Mouse (Mus musculus): Measurements from ENCODE around the gene Armc2. TPM values are rescaled to one million over a fixed set of nuclear protein-coding genes. Genes with fewer than 3 reads are reported as not detected.
A peak's percentile ranks its signal among the peaks of the same experiment; 100 is the strongest.

The Armc2 gene
- total and polyA plus RNA-seq, 3 experiments = 0.34 to 0.99 (median 0.90) TPM

GRCm38 (mm10) chr10:41896425-41896824 lies 121.8 kb downstream of the Armc2 start:
- peak; percentile 21 for DNase-seq (ENCODE audit: extremely low read depth)
- TF ChIP-seq ZNF384 (IDR thresholded peaks at IDR 0.05; ENCODE audit: low read depth, low read length) (peak; percentile 9; the same call in 1 of the 2 replicates), ZMIZ1 (IDR thresholded peaks at IDR 0.05; ENCODE audit: low read depth, low read length) (no peak)
- H3K4me1 ChIP-seq (ENCODE audit: control insufficient read depth in 1 of 2, insufficient read depth in 2 of 2) = peaks cover 12 to 49% of the 10 kb centered on the region in 2 experiments; a peak in 3 of 4 replicates
- H3K9me3 ChIP-seq (replicated peaks; ENCODE audit: low read length) = peaks cover 11% of the 10 kb centered on the region
- H3K27me3 ChIP-seq (replicated peaks) = no peaks in the 10 kb centered on the region
- no peak overlapping the region for H3K9ac ChIP-seq (ENCODE audit: insufficient read depth, low read depth)
- H3K36me3 ChIP-seq (replicated peaks in 1 of 2; ENCODE audit: control insufficient read depth in 1 of 2, insufficient read depth in 1 of 2, low read length in 1 of 2) = peaks cover 12 to 49% of the 10 kb centered on the region in 2 experiments
- H3K27ac ChIP-seq (ENCODE audit: insufficient read depth, low read depth) = no peak overlapping the region
- in situ Hi-C loops (cut with MboI; ENCODE audit: low pct_ligation_motif_present, low pct_unique_long_range_greater_than_20kb, low sequenced_read_pairs) = no loop called here
- no peak overlapping the region for H3K4me2 ChIP-seq (ENCODE audit: insufficient read depth, low read depth, poor library complexity, severe bottlenecking)
- H3K4me3 ChIP-seq (replicated peaks in 1 of 3; ENCODE audit: low read depth in 2 of 3, low read length in 2 of 3, poor library complexity in 1 of 3) = no peak overlapping the region
- peaks cover 2% of the 10 kb centered on the region; the same call in 1 of the 2 replicates for H3K79me2 ChIP-seq (replicated peaks; ENCODE audit: control insufficient read depth, extremely low read depth, insufficient read depth, poor library complexity, severe bottlenecking)
- dilution Hi-C loops (cut with MboI; ENCODE audit: extremely low pct_ligation_motif_present, extremely low pct_unique_long_range_greater_than_20kb, low sequenced_read_pairs) = no loop called here

DNA sequence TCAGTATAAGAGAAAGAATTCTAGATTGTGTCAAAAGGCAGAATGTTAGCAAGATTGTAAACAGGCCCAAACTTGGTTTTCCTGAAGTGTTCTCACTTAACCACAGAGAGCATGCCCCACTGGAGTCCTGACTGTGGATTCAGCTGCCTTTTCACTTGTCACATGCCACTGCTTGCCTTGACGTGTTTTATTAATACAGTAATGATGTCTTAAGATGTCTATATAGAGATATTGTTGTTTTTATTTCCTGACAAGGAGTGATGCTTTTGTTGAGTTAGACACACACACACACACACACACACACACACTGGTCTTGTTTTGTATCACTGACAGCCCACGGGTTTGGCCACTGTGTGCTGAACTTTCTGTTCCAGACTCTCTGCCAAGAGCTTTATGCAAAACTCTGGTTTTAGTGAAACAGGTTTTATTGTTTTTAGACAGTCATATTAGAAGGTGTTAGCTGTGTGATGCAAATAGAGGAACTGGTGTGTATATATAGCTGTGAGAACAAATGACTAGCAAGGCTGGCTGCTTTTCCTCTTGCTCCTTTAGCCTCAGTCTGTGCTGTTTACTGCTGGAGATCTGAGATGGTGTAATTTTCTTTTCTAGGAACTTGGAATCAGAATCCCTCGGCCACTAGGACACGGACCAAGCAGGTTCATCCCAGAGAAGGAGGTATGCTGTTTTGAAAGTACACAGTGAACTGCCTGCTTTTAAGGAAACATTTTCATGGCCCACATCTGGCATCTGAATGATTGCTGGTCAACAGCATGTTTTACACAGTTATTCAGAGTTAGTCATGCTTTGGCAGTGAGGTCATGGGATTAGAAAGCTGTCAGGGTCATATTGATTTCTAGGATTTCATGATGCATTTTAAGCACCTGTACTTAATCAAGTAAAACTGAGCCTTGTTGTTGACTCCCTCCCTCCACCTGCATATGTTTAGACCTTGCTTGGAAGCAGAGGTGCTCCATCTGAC lies 124.5 kb downstream of the Armc2 start:
- Histone ChIP-seq H3K36me3 (replicated peaks in 1 of 2; ENCODE audit: control insufficient read depth in 1 of 2, insufficient read depth in 1 of 2, low read length in 1 of 2) (peaks cover 6 to 25% of the 10 kb centered on the region in 2 experiments), H3K4me3 (replicated peaks in 1 of 3; ENCODE audit: low read depth in 2 of 3, low read length in 2 of 3, poor library complexity in 1 of 3) (no peak overlapping the region), H3K79me2 (replicated peaks; ENCODE audit: control insufficient read depth, extremely low read depth, insufficient read depth, poor library complexity, severe bottlenecking) (peaks cover 4% of the 10 kb centered on the region; the same call in 1 of the 2 replicates), H3K4me1 (ENCODE audit: control insufficient read depth in 1 of 2, insufficient read depth in 2 of 2) (peaks cover 15 to 71% of the 10 kb centered on the region in 2 experiments; a peak in 3 of 4 replicates), H3K27me3 (replicated peaks) (no peaks in the 10 kb centered on the region), H3K4me2 (ENCODE audit: insufficient read depth, low read depth, poor library complexity, severe bottlenecking) (peak overlapping the region; percentile 37), H3K9ac (ENCODE audit: insufficient read depth, low read depth) (no peak overlapping the region), H3K27ac (ENCODE audit: insufficient read depth, low read depth) (peak overlapping the region; percentile 38; the same call in 1 of the 2 replicates), H3K9me3 (replicated peaks; ENCODE audit: low read length) (peaks cover 7% of the 10 kb centered on the region)
- TF ChIP-seq MAZ (IDR thresholded peaks at IDR 0.05; ENCODE audit: low read depth, low read length) (0 out of 2 replicates have a peak, but pooled peaks have one; percentile 25), USF2 (conservative IDR thresholded peaks at IDR 0.05; ENCODE audit: low read depth, low read length) (no peak), MYC (IDR thresholded peaks at IDR 0.05; ENCODE audit: low read depth, low read length) (peak; percentile 33; the same call in 1 of the 2 replicates), ETS1 (conservative IDR thresholded peaks at IDR 0.05; ENCODE audit: low read depth, low read length) (peak; percentile 86), EP300 (IDR thresholded peaks at IDR 0.05; ENCODE audit: low read length) (peak; percentile 93), MAFK (IDR thresholded peaks at IDR 0.05; ENCODE audit: insufficient replicate concordance, low read length) (peak; percentile 89), BHLHE40 (IDR thresholded peaks at IDR 0.05; ENCODE audit: low read depth, low read length) (peak; percentile 91), SIN3A (IDR thresholded peaks at IDR 0.05; ENCODE audit: low read length) (peak; percentile 28; the same call in 1 of the 2 replicates), MEF2A (IDR thresholded peaks at IDR 0.05; ENCODE audit: borderline replicate concordance, low read depth, low read length) (peak; percentile 97), CHD2 (IDR thresholded peaks at IDR 0.05; ENCODE audit: low read length) (0 out of 2 replicates have a peak, but pooled peaks have one; percentile 42), JUN (IDR thresholded peaks at IDR 0.05; ENCODE audit: insufficient read depth, low read depth, low read length) (peak; percentile 64), USF1 (IDR thresholded peaks at IDR 0.05; ENCODE audit: low read depth, low read length) (no peak), ELF1 (IDR thresholded peaks at IDR 0.05; ENCODE audit: low read depth, low read length) (no peak), MAX (IDR thresholded peaks at IDR 0.05; ENCODE audit: low read length) (peak; percentile 62; the same call in 1 of the 2 replicates), HCFC1 (IDR thresholded peaks at IDR 0.05; ENCODE audit: low read depth, low read length) (no peak), ZMIZ1 (IDR thresholded peaks at IDR 0.05; ENCODE audit: low read depth, low read length) (no peak), TCF12 (IDR thresholded peaks at IDR 0.05; ENCODE audit: low read depth, low read length) (peak; percentile 65; the same call in 1 of the 2 replicates), SMC3 (IDR thresholded peaks at IDR 0.05; ENCODE audit: low read depth, low read length) (peak; percentile 16), ZNF384 (IDR thresholded peaks at IDR 0.05; ENCODE audit: low read depth, low read length) (peak; percentile 21; the same call in 1 of the 2 replicates), IRF4 (IDR thresholded peaks at IDR 0.05; ENCODE audit: low read depth, low read length) (peak; percentile 93), JUND (conservative IDR thresholded peaks at IDR 0.05; ENCODE audit: low read depth, low read length) (peak; percentile 74), E2F4 (IDR thresholded peaks at IDR 0.05; ENCODE audit: insufficient replicate concordance, low read depth, low read length) (0 out of 2 replicates have a peak, but pooled peaks have one; percentile 55), TBP (conservative IDR thresholded peaks at IDR 0.05; ENCODE audit: low read depth, low read length) (peak; percentile 61; the same call in 1 of the 2 replicates)
- dilution Hi-C loops (cut with MboI; ENCODE audit: extremely low pct_ligation_motif_present, extremely low pct_unique_long_range_greater_than_20kb, low sequenced_read_pairs) = no loop called here
- in situ Hi-C loops (cut with MboI; ENCODE audit: low pct_ligation_motif_present, low pct_unique_long_range_greater_than_20kb, low sequenced_read_pairs) = no loop called here
- DNase-seq (ENCODE audit: extremely low read depth) = peak; percentile 89

Measured in CH12.LX (cell line).